Mouse (Mus musculus): ENCODE results near the gene Dpm3. TPM values are rescaled to one million over a fixed set of nuclear protein-coding genes. Genes with fewer than 3 reads are reported as not detected.

The Dpm3 gene
- polyA plus RNA-seq, 1 experiment from 2014 or later = 188 TPM

DNA sequence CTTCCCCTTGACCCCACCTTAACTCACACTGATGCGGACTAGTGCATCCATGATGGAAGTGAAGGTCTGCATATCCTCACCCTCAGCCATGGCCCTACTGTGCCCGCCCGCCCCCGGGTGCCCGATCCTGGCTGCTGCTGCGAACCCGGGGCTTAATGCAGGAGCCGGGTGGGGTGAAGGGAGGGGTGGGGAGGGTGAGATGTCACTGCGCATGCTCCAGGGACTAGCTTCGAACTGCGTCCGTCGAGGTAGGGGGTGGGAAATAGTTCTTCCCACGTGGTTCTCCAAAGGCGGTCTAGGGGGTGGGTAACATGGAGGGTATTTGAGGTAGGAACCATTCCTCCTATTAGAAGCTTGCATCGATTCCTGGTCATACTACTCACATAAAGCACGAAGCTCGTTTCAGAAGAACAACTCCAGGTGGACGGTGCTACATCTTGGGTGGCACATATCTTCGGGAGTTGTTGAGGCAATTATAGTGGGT, 13.4 kb upstream of the Dpm3 start, which contains the start of gene Krtcap2:
Gene Krtcap2, plus strand, starts transcription at position 279 of the 484 bp plus-strand sequence.
- Histone ChIP-seq H3K27ac (ENCODE audit: low read depth) (peak within 1 kb of the TSS; percentile 52), H3K9ac (ENCODE audit: low read length) (peak within 1 kb of the TSS; percentile 71), H3K4me3 (ENCODE audit: low read depth, low read length) (peak within 1 kb of the TSS; percentile 65), H3K27me3 (replicated peaks; ENCODE audit: control insufficient read depth, insufficient read depth, low read length) (no peaks in the 10 kb centered on the region), H3K4me2 (ENCODE audit: low read length) (peak within 1 kb of the TSS; percentile 89), H3K9me3 (ENCODE audit: control insufficient read depth, low read length) (no peaks in the 10 kb centered on the region), H3K36me3 (ENCODE audit: control insufficient read depth, insufficient read depth, low read length) (peaks cover 9% of the 10 kb centered on the region), H3K4me1 (replicated peaks; ENCODE audit: control insufficient read depth, insufficient read depth, low read length) (peaks cover 23% of the 10 kb centered on the region)
- 3% methylated on average over 20 of the region's 20 CpGs for WGBS
- DNase-seq (ENCODE audit: low spot score) (no peak), ATAC-seq (replicated peaks; ENCODE audit: low FRiP score, low TSS enrichment, low read depth) (peak; percentile 28)

DNA sequence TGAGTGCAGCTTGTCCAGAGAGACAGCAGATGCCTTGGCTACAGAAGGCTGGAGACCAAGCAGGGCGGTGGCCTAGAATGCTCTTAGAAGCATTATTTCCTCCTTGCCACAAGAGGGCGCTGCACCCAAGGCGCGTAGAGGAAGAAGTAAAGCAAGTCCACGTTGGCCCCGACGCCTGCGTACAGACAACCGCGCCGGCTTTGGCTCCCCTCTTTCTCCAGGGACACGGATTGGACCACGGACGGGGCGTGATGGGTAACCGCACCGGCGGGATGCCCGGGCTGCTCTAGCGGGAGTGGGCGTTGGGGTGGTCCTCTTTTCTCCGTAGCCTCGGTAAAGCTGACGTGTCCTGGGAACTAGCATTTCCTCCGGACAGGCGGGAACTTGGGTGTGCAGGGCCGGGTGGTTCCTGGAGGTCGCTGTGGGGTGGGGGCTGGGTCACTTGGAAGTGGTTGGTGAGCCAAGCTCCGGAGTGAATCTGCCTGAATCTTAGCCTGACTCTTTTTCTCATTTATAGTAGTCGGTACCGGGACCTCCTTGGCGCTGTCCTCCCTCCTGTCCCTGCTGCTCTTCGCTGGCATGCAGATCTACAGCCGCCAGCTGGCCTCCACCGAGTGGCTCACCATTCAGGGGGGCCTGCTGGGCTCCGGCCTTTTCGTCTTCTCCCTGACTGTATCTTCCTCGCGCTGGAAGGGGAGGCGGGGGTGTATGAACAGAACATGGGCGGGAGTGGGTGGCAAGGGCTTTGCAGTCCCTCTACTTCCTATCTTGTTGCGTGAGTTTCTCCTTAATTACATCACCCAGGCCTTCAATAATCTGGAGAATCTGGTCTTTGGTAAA, 12.7 kb upstream of the Dpm3 start, which contains the start of gene Trim46:
Gene Trim46, minus strand, starts transcription at position 49 of the 840 bp plus-strand sequence.
- peaks cover 31% of the 10 kb centered on the region for H3K4me1 ChIP-seq (replicated peaks; ENCODE audit: control insufficient read depth, insufficient read depth, low read length)
- DNase-seq (ENCODE audit: low spot score) = peak; percentile 92
- H3K27me3 ChIP-seq (replicated peaks; ENCODE audit: control insufficient read depth, insufficient read depth, low read length) = no peaks in the 10 kb centered on the region
- under 1% methylated on average over 42 of the region's 42 CpGs for WGBS
- peak within 1 kb of the TSS; percentile 65 for H3K4me3 ChIP-seq (ENCODE audit: low read depth, low read length)
- ATAC-seq (replicated peaks; ENCODE audit: low FRiP score, low TSS enrichment, low read depth) = peak; percentile 69
- H3K9ac ChIP-seq (ENCODE audit: low read length) = peak within 1 kb of the TSS; percentile 71
- H3K27ac ChIP-seq (ENCODE audit: low read depth) = peak within 1 kb of the TSS; percentile 52
- peaks cover 9% of the 10 kb centered on the region for H3K36me3 ChIP-seq (ENCODE audit: control insufficient read depth, insufficient read depth, low read length)
- H3K9me3 ChIP-seq (ENCODE audit: control insufficient read depth, low read length) = no peaks in the 10 kb centered on the region
- H3K4me2 ChIP-seq (ENCODE audit: low read length) = peak within 1 kb of the TSS; percentile 89

DNA sequence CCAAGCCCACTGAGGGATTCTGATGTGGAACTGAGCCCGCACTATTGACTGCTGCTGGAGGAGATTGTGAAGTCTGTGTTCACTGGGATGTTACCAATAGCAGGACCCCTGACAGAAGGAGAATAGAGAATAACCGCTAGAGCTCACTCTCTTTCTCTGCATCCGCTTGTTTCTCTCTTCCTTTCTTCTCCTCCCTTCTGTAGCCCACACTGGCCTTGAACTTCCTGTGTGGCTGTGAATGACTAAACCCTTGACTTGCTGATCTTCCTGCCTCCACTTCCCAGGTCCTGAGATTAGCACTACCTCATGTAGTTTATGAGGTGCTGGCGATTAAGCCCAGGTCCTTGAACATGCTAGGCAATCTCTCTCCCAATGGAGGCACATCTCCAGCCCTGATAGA, 11.7 kb upstream of the Dpm3 start:
- Histone ChIP-seq H3K4me1 (replicated peaks; ENCODE audit: control insufficient read depth, insufficient read depth, low read length) (peaks cover 38% of the 10 kb centered on the region), H3K27me3 (replicated peaks; ENCODE audit: control insufficient read depth, insufficient read depth, low read length) (no peaks in the 10 kb centered on the region), H3K4me2 (ENCODE audit: low read length) (peak overlapping the region; percentile 89), H3K27ac (ENCODE audit: low read depth) (no peak overlapping the region), H3K36me3 (ENCODE audit: control insufficient read depth, insufficient read depth, low read length) (peaks cover 9% of the 10 kb centered on the region), H3K4me3 (ENCODE audit: low read depth, low read length) (peak overlapping the region; percentile 65; the same call in 1 of the 2 replicates), H3K9me3 (ENCODE audit: control insufficient read depth, low read length) (no peaks in the 10 kb centered on the region), H3K9ac (ENCODE audit: low read length) (no peak overlapping the region)
- no peak for DNase-seq (ENCODE audit: low spot score)
- WGBS = 91% methylated on average over 4 of the region's 4 CpGs
- no peak for ATAC-seq (replicated peaks; ENCODE audit: low FRiP score, low TSS enrichment, low read depth)

DNA sequence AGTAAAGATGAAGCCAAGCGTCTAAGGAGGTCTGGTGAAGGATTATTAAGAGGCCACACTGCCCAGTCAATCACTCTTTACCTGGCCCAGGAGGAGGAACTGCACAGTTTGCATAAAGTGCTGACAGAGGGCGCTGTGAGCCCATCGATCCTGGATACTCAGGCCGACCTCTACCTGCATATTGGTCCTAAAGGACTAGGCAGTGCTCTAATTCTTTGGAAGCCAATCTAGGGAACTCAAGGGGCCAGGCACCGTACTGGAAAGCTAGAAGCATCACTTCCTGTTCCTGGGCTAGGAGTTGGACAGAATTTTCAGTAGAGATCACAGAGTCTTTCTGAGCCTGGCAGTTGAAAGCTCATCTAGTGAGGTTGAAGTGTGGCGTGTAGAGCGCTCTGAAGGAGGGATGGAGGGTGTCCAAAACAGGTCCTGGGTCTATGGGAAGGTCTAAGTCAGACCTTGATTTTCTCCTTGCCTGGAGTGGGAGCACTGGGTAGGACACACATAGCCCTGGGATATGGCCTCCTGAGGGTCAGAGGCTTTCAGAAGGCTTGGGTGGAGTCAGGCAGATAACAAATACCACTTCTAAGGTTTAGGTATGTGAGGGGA, 8.6 kb upstream of the Dpm3 start:
- Histone ChIP-seq H3K27me3 (replicated peaks; ENCODE audit: control insufficient read depth, insufficient read depth, low read length) (no peaks in the 10 kb centered on the region), H3K4me2 (ENCODE audit: low read length) (peak overlapping the region; percentile 25; the same call in 1 of the 2 replicates), H3K36me3 (ENCODE audit: control insufficient read depth, insufficient read depth, low read length) (peaks cover 9% of the 10 kb centered on the region), H3K4me1 (replicated peaks; ENCODE audit: control insufficient read depth, insufficient read depth, low read length) (peaks cover 30% of the 10 kb centered on the region), H3K9me3 (ENCODE audit: control insufficient read depth, low read length) (no peaks in the 10 kb centered on the region), H3K27ac (ENCODE audit: low read depth) (0 out of 2 replicates have a peak overlapping the region, but pooled peaks have one; percentile 27), H3K4me3 (ENCODE audit: low read depth, low read length) (no peak overlapping the region), H3K9ac (ENCODE audit: low read length) (no peak overlapping the region)
- WGBS = 23% methylated on average over 7 of the region's 7 CpGs
- DNase-seq (ENCODE audit: low spot score) = no peak
- no peak for ATAC-seq (replicated peaks; ENCODE audit: low FRiP score, low TSS enrichment, low read depth)

DNA sequence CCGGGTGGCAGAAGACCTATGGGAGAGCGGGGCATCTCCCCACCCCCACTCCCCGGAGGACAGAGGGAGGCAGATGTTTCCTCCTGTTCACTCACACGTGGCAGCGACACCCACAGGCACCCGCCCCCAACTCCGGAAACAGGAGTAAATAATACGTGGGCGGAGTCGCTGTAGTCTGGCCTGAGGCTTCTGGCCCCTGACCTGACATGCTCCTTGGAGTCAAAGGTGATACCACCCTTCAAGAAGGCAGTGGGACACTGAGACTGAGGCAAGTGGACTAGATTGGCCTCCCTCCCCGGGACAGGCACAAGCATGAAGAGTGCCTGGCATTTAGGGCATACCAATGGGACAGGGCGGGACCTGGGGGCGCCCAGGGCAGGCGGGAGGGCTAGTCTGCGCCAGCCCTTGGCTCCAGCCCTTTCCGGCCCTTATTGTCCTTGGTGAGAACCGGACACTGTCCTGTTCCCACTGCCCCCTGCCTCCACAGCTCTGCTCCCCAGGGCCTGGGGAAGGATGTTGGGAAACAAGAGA, 7.7 kb upstream of the Dpm3 start:
- no peak for DNase-seq (ENCODE audit: low spot score)
- peaks cover 28% of the 10 kb centered on the region for H3K4me1 ChIP-seq (replicated peaks; ENCODE audit: control insufficient read depth, insufficient read depth, low read length)
- H3K27me3 ChIP-seq (replicated peaks; ENCODE audit: control insufficient read depth, insufficient read depth, low read length) = no peaks in the 10 kb centered on the region
- 5% methylated on average over 17 of the region's 17 CpGs for WGBS
- H3K36me3 ChIP-seq (ENCODE audit: control insufficient read depth, insufficient read depth, low read length) = peaks cover 9% of the 10 kb centered on the region
- peak overlapping the region; percentile 25 for H3K4me2 ChIP-seq (ENCODE audit: low read length)
- no peak overlapping the region for H3K4me3 ChIP-seq (ENCODE audit: low read depth, low read length)
- 0 out of 2 replicates have a peak overlapping the region, but pooled peaks have one; percentile 11 for H3K27ac ChIP-seq (ENCODE audit: low read depth)
- no peak for ATAC-seq (replicated peaks; ENCODE audit: low FRiP score, low TSS enrichment, low read depth)
- no peak overlapping the region for H3K9ac ChIP-seq (ENCODE audit: low read length)
- H3K9me3 ChIP-seq (ENCODE audit: control insufficient read depth, low read length) = no peaks in the 10 kb centered on the region

DNA sequence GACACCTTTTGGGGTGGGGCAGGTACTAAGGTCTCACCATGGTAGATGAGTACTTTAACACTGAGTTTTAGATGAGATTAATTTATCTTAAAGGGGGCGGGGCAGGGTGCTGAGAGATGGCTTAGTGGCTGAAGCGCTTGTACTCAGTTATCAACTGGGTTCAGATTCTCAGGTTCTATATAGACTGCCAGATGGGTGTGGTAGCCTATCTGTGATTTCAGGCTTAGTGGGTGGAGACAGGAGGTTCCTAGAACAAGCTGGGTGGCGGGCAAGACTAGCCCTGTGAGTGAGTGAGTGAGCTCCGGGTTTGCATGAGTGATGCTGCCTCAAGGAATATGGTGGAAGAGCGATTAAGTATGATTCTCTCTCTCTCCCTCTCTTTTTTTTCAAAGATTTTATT, 4.2 kb upstream of the Dpm3 start:
- Histone ChIP-seq H3K4me2 (ENCODE audit: low read length) (no peak overlapping the region), H3K27ac (ENCODE audit: low read depth) (no peak overlapping the region), H3K4me3 (ENCODE audit: low read depth, low read length) (no peak overlapping the region), H3K9me3 (ENCODE audit: control insufficient read depth, low read length) (no peaks in the 10 kb centered on the region), H3K9ac (ENCODE audit: low read length) (no peak overlapping the region), H3K36me3 (ENCODE audit: control insufficient read depth, insufficient read depth, low read length) (no peaks in the 10 kb centered on the region), H3K4me1 (replicated peaks; ENCODE audit: control insufficient read depth, insufficient read depth, low read length) (peaks cover 18% of the 10 kb centered on the region), H3K27me3 (replicated peaks; ENCODE audit: control insufficient read depth, insufficient read depth, low read length) (no peaks in the 10 kb centered on the region)
- WGBS = 82% methylated on average over 5 of the region's 5 CpGs
- no peak for ATAC-seq (replicated peaks; ENCODE audit: low FRiP score, low TSS enrichment, low read depth)
- DNase-seq (ENCODE audit: low spot score) = no peak

DNA sequence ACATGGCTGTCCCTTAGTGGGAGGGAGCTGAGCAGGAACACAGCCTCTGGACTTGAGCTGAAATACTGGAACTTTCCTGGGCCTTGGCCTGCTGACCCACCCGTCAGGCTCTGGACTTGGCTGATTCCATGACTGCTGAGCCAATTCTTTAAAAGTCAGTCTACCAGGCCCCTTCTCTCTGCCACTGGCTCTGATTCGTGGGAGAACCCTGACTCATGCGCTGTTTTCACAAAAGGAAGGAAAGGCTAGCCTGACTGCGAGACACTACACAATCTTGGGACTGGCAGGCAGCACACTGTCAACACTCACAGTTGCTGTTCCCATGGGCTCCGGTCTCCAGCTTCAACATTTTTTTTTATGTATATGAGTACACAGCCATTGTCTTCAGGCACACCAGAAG, 3.0 kb upstream of the Dpm3 start:
- Histone ChIP-seq H3K4me3 (ENCODE audit: low read depth, low read length) (no peak overlapping the region), H3K9me3 (ENCODE audit: control insufficient read depth, low read length) (no peaks in the 10 kb centered on the region), H3K36me3 (ENCODE audit: control insufficient read depth, insufficient read depth, low read length) (no peaks in the 10 kb centered on the region), H3K27ac (ENCODE audit: low read depth) (no peak overlapping the region), H3K9ac (ENCODE audit: low read length) (no peak overlapping the region), H3K27me3 (replicated peaks; ENCODE audit: control insufficient read depth, insufficient read depth, low read length) (no peaks in the 10 kb centered on the region), H3K4me2 (ENCODE audit: low read length) (no peak overlapping the region), H3K4me1 (replicated peaks; ENCODE audit: control insufficient read depth, insufficient read depth, low read length) (peaks cover 10% of the 10 kb centered on the region)
- 80% methylated on average over 5 of the region's 5 CpGs for WGBS
- ATAC-seq (replicated peaks; ENCODE audit: low FRiP score, low TSS enrichment, low read depth) (no peak), DNase-seq (ENCODE audit: low spot score) (no peak)

DNA sequence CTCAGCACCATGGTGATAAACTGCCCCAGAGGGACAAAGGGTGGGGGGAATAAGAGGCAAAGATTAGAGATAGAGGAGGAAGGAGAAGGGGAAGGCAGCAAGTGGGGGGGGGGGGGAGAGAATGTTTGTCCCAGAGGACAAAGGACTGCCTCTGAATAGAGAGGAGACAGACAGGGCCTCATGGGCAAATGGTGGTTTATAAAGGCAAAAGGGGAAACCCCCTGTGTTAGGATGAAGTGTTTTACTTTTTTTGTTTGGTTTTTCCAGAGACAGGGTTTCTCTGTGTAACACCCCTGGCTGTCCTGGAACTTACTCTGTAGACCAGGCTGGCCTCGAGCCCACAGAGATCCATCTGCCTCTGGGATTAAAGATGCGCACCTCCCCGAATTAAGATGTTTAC, 1.1 kb downstream of the Dpm3 start:
- H3K4me2 ChIP-seq (ENCODE audit: low read length) = no peak overlapping the region
- H3K4me1 ChIP-seq (replicated peaks; ENCODE audit: control insufficient read depth, insufficient read depth, low read length) = no peaks in the 10 kb centered on the region
- H3K4me3 ChIP-seq (ENCODE audit: low read depth, low read length) = no peak overlapping the region
- H3K27me3 ChIP-seq (replicated peaks; ENCODE audit: control insufficient read depth, insufficient read depth, low read length) = no peaks in the 10 kb centered on the region
- no peak overlapping the region for H3K27ac ChIP-seq (ENCODE audit: low read depth)
- no peak for ATAC-seq (replicated peaks; ENCODE audit: low FRiP score, low TSS enrichment, low read depth)
- DNase-seq (ENCODE audit: low spot score) = no peak
- H3K36me3 ChIP-seq (ENCODE audit: control insufficient read depth, insufficient read depth, low read length) = no peaks in the 10 kb centered on the region
- no peaks in the 10 kb centered on the region for H3K9me3 ChIP-seq (ENCODE audit: control insufficient read depth, low read length)
- H3K9ac ChIP-seq (ENCODE audit: low read length) = no peak overlapping the region
- 66% methylated on average over 3 of the region's 3 CpGs for WGBS
